Comparison of ENCODE assay signal across 18 mouse cellular contexts in the genomic region with DNA sequence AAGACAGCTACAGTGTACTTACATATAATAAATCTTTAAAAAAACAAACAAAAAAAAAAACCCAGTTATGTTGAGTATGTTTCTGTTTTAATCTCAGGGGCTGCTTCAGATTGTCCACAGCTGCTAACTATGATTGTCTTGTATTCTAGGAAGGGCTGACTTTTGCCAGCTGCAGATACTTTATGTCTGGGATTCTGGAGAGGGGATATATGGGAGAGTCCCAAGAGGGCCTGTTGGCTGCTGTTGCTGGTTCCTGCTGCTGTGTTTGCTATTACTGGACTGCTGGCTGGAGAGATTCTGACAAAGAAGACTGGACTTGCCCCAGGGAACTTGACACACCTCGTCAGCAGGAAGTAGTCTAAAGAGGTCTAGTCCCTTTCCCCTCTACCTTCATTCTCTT. TPM values are rescaled to one million over a fixed set of nuclear protein-coding genes. Genes with fewer than 3 reads are reported as not detected.
DNase-seq lines count a peak whose midpoint lies in the region; ATAC-seq and TF ChIP-seq lines count a peak whose summit lies in the region.
"Had no signal": no experiment of that assay in that cellular context is flagged by ENCODE, and none has a peak within 500 bp of the region (broad histone marks: within the 10 kb centered on the region; RNA-seq: fewer than 3 reads in every experiment).

No protein-coding gene starts in this region.

- no peak overlapping the region for H3K4me3 ChIP-seq in heart, postnatal 0 days (ENCODE audit: low read depth, low read length)
- no peak overlapping the region for H3K4me3 ChIP-seq in heart, embryonic 10.5 days
- H3K4me3 ChIP-seq in kidney, adult 2 months (ENCODE audit: insufficient read depth, low read depth, low read length), result no peak overlapping the region
- H3K4me3 ChIP-seq: forebrain, embryonic 10.5 days; heart, embryonic 15.5 days; hindbrain, embryonic 15.5 days; intestine, embryonic 15.5 days; limb, embryonic 13.5 days; liver, embryonic 15.5 days had no signal

- TF ChIP-seq POLR2A in kidney, adult 2 months (IDR thresholded peaks at IDR 0.05; ENCODE audit: low read depth, low read length), result no peak

- peaks cover 38% of the 10 kb centered on the region; the same call in 1 of the 2 replicates for H3K36me3 ChIP-seq in heart, postnatal 0 days (replicated peaks; ENCODE audit: control insufficient read depth, insufficient read depth, low read length)
- H3K36me3 ChIP-seq in heart, embryonic 10.5 days, result peaks cover 59% of the 10 kb centered on the region
- H3K36me3 ChIP-seq in kidney, adult 2 months (ENCODE audit: control insufficient read depth, insufficient read depth, low read length), result no peaks in the 10 kb centered on the region; the same call in 1 of the 2 replicates

- peak; percentile 9 for DNase-seq in heart, postnatal 0 days (ENCODE audit: low spot score)
- DNase-seq in heart, embryonic 10.5 days (ENCODE audit: low spot score), result no peak
- peak; percentile 75 for DNase-seq in kidney, postnatal 10 days
- DNase-seq in kidney, adult 2 months, result no peak
- peak; percentile 21 to 65 for DNase-seq in lung, postnatal 4 days
- no peak for DNase-seq in lung, adult 18-20 months
- DNase-seq in skeletal muscle tissue, adult 2 months (ENCODE audit: low read depth, low spot score), result peak; percentile 14
- DNase-seq: adrenal gland, adult 2 months; cerebellum, adult 2 months; right cerebral cortex, postnatal 4 days; thymus, postnatal 36 days had no signal

- H3K9me3 ChIP-seq in heart, postnatal 0 days (replicated peaks; ENCODE audit: control insufficient read depth, low read length), result no peaks in the 10 kb centered on the region
- H3K9me3 ChIP-seq in heart, embryonic 10.5 days, result no peaks in the 10 kb centered on the region
- H3K9me3 ChIP-seq: forebrain, embryonic 10.5 days; heart, embryonic 15.5 days; hindbrain, embryonic 15.5 days; intestine, embryonic 15.5 days; limb, embryonic 13.5 days; liver, embryonic 15.5 days had no signal

- H3K4me2 ChIP-seq in heart, postnatal 0 days (ENCODE audit: low read depth, low read length), result no peak overlapping the region
- H3K4me2 ChIP-seq: heart, embryonic 15.5 days; hindbrain, embryonic 15.5 days; intestine, embryonic 15.5 days; limb, embryonic 13.5 days; liver, embryonic 15.5 days; midbrain, embryonic 11.5 days had no signal

- H3K9ac ChIP-seq in heart, postnatal 0 days (replicated peaks; ENCODE audit: low read depth, low read length), result no peak overlapping the region
- H3K9ac ChIP-seq: heart, embryonic 15.5 days; hindbrain, embryonic 15.5 days; intestine, embryonic 15.5 days; limb, embryonic 13.5 days; liver, embryonic 15.5 days had no signal

- TF ChIP-seq EP300 in heart, postnatal 0 days (IDR thresholded peaks at IDR 0.05; ENCODE audit: low read depth), result no peak

- H3K27ac ChIP-seq in heart, postnatal 0 days (ENCODE audit: low read depth), result peak overlapping the region; percentile 34; the same call in 1 of the 2 replicates
- H3K27ac ChIP-seq in heart, embryonic 10.5 days, result no peak overlapping the region
- H3K27ac ChIP-seq in kidney, adult 2 months (ENCODE audit: insufficient read depth, low read depth, low read length), result no peak overlapping the region
- H3K27ac ChIP-seq: forebrain, embryonic 10.5 days; heart, embryonic 15.5 days; hindbrain, embryonic 15.5 days; intestine, embryonic 15.5 days; limb, embryonic 13.5 days; liver, embryonic 15.5 days had no signal

- no peak for TF ChIP-seq CTCF in heart, postnatal 0 days (IDR thresholded peaks at IDR 0.05; ENCODE audit: low read depth)
- TF ChIP-seq CTCF in kidney, adult 2 months (conservative IDR thresholded peaks at IDR 0.05; ENCODE audit: insufficient read depth, insufficient read length, low read depth, low read length), result no peak

- no peaks in the 10 kb centered on the region for H3K27me3 ChIP-seq in heart, postnatal 0 days (ENCODE audit: control insufficient read depth, insufficient read depth, low read length)
- no peaks in the 10 kb centered on the region for H3K27me3 ChIP-seq in heart, embryonic 10.5 days (ENCODE audit: insufficient read depth, poor library complexity, severe bottlenecking)
- no peaks in the 10 kb centered on the region for H3K27me3 ChIP-seq in kidney, adult 2 months (replicated peaks; ENCODE audit: control insufficient read depth, insufficient read depth, low read length)
- H3K27me3 ChIP-seq: heart, embryonic 15.5 days; hindbrain, embryonic 15.5 days; intestine, embryonic 15.5 days; limb, embryonic 13.5 days; liver, embryonic 15.5 days had no signal

- no peak for ATAC-seq in heart, postnatal 0 days (ENCODE audit: insufficient read depth, low read depth)
- ATAC-seq: intestine, embryonic 15.5 days had no signal

- WGBS in heart, postnatal 0 days, result 67% methylated on average over 1 of the region's 1 CpGs
- 74% methylated on average over 1 of the region's 1 CpGs for WGBS in heart, embryonic 10.5 days
- WGBS in kidney, adult 2 months, result 71% methylated on average over 1 of the region's 1 CpGs

- H3K4me1 ChIP-seq in heart, postnatal 0 days (ENCODE audit: control insufficient read depth, insufficient read depth), result peaks cover 32% of the 10 kb centered on the region
- peaks cover 33% of the 10 kb centered on the region for H3K4me1 ChIP-seq in heart, embryonic 10.5 days
- H3K4me1 ChIP-seq in kidney, adult 2 months (ENCODE audit: control insufficient read depth, insufficient read depth, low read length), result no peaks in the 10 kb centered on the region
- H3K4me1 ChIP-seq: forebrain, embryonic 10.5 days; hindbrain, embryonic 15.5 days; limb, embryonic 13.5 days had no signal

RNA-seq across cellular contexts. Expression of gene Ubfd1, which starts 16.1 kb away (rescaled TPM):
- 54.7 and 65.5 TPM in 2 replicates for total RNA-seq in heart, postnatal 0 days (2014; rRNA removed; ENCODE audit: low replicate concordance)
- 22.6 and 25.5 TPM in 2 replicates for polyA plus RNA-seq in heart, postnatal 0 days (2015; fragmentation: Nextera tagmentation; extraction: Ambion mirVana)
- polyA plus RNA-seq in heart, embryonic 10.5 days (2016; fragmentation: Nextera tagmentation; extraction: Ambion mirVana), result 60.3 and 81.0 TPM in 2 replicates
- 18.9 and 19.6 TPM in 2 replicates for polyA plus RNA-seq in kidney, adult 2 months (2012; rRNA removed)

RNA-seq across cellular contexts. Expression of gene Ears2, which starts 16.2 kb away (rescaled TPM):
- 54.3 and 60.1 TPM in 2 replicates for total RNA-seq in heart, postnatal 0 days (2014; rRNA removed; ENCODE audit: low replicate concordance)
- 27.8 and 29.2 TPM in 2 replicates for polyA plus RNA-seq in heart, postnatal 0 days (2015; fragmentation: Nextera tagmentation; extraction: Ambion mirVana)
- 21.5 and 29.1 TPM in 2 replicates for polyA plus RNA-seq in heart, embryonic 10.5 days (2016; fragmentation: Nextera tagmentation; extraction: Ambion mirVana)
- polyA plus RNA-seq in kidney, adult 2 months (2012; rRNA removed), result 9.2 and 11.2 TPM in 2 replicates

RNA-seq across cellular contexts. Expression of gene Gga2, which starts 29.8 kb away (rescaled TPM):
- 51.3 and 79.7 TPM in 2 replicates for total RNA-seq in heart, postnatal 0 days (2014; rRNA removed; ENCODE audit: low replicate concordance)
- polyA plus RNA-seq in heart, postnatal 0 days (2015; fragmentation: Nextera tagmentation; extraction: Ambion mirVana), result 37.5 and 38.1 TPM in 2 replicates
- polyA plus RNA-seq in heart, embryonic 10.5 days (2016; fragmentation: Nextera tagmentation; extraction: Ambion mirVana), result 93.6 and 114 TPM in 2 replicates
- polyA plus RNA-seq in kidney, adult 2 months (2012; rRNA removed), result 49.1 and 53.0 TPM in 2 replicates

RNA-seq across cellular contexts. Expression of gene Ndufab1, which starts 50.9 kb away (rescaled TPM):
- 181 and 183 TPM in 2 replicates for total RNA-seq in heart, postnatal 0 days (2014; rRNA removed; ENCODE audit: low replicate concordance)
- 2,966 and 3,134 TPM in 2 replicates for polyA plus RNA-seq in heart, postnatal 0 days (2015; fragmentation: Nextera tagmentation; extraction: Ambion mirVana)
- 1,058 and 1,342 TPM in 2 replicates for polyA plus RNA-seq in heart, embryonic 10.5 days (2016; fragmentation: Nextera tagmentation; extraction: Ambion mirVana)
- polyA plus RNA-seq in kidney, adult 2 months (2012; rRNA removed), result 437 and 852 TPM in 2 replicates

Comparison
In these comparisons a context has a peak if more than half of its experiments do, and no peak if none do; other contexts are left out.
1. DNase-seq: peak in heart, postnatal 0 days (single experiment), kidney, postnatal 10 days (single experiment), lung, postnatal 4 days (2 of 2) and skeletal muscle tissue, adult 2 months (single experiment); none in heart, embryonic 10.5 days (single experiment), kidney, adult 2 months (single experiment) and lung, adult 18-20 months (0 of 2).